Comparison of ENCODE assay signal across 12 mouse cellular contexts in the genomic region with DNA sequence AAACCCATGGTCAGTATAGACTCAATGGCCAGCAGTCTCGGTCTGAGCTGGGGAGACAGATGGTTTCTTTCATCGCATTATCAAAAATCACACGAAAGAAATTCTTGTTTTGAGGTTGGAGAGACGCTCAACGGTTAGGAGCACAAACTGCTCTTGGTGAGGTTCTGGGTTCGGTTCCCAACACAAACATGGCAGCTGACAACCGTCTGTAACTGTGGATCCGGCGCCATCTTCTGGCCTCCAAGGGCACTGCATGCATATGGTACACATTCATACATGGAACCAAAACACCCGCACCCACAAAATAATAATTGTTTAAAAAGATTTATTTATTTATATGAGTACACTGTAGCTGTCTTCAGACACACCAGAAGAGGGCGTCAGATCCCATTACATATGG. TPM values are rescaled to one million over a fixed set of nuclear protein-coding genes. Genes with fewer than 3 reads are reported as not detected.
DNase-seq lines count a peak whose midpoint lies in the region; ATAC-seq and TF ChIP-seq lines count a peak whose summit lies in the region.
"Had no signal": no experiment of that assay in that cellular context is flagged by ENCODE, and none has a peak within 500 bp of the region (broad histone marks: within the 10 kb centered on the region; RNA-seq: fewer than 3 reads in every experiment).

No protein-coding gene starts in this region.

- H3K36me3 ChIP-seq in stomach, postnatal 0 days (ENCODE audit: control insufficient read depth, insufficient read depth, low read length): no peaks in the 10 kb centered on the region
- H3K36me3 ChIP-seq: heart, embryonic 12.5 days; hindbrain, embryonic 12.5 days; liver, embryonic 13.5 days had no signal

- no peak for DNase-seq in left cerebral cortex, adult 2 months (ENCODE audit: extremely low spot score in 1 of 2, low spot score in 2 of 2)
- DNase-seq in left cerebral cortex, adult 18-20 months (ENCODE audit: low spot score in 2 of 2): no peak
- DNase-seq in thymus, postnatal 14 days: peak; percentile 48
- DNase-seq in thymus, postnatal 0 days (ENCODE audit: low spot score): no peak
- peak; percentile 62 for DNase-seq in R1 (ENCODE audit: low read depth, low spot score)
- no peak for DNase-seq in stomach, postnatal 0 days (ENCODE audit: low spot score)
- DNase-seq: adrenal gland, postnatal 36 days; cerebellum, adult 9-10 months; liver, embryonic 13.5 days had no signal

- H3K4me3 ChIP-seq in left cerebral cortex, adult 2 months: no peak overlapping the region
- H3K4me3 ChIP-seq in stomach, postnatal 0 days (ENCODE audit: low read depth, low read length): no peak overlapping the region
- H3K4me3 ChIP-seq: heart, embryonic 12.5 days; hindbrain, embryonic 12.5 days; liver, embryonic 13.5 days had no signal

- no peaks in the 10 kb centered on the region for H3K27me3 ChIP-seq in stomach, postnatal 0 days (ENCODE audit: control insufficient read depth, insufficient read depth, low read length)
- H3K27me3 ChIP-seq: hindbrain, embryonic 12.5 days had no signal

- no peak overlapping the region for H3K9ac ChIP-seq in stomach, postnatal 0 days (ENCODE audit: low read length)
- H3K9ac ChIP-seq: heart, embryonic 12.5 days; hindbrain, embryonic 12.5 days; liver, embryonic 13.5 days had no signal

- no peaks in the 10 kb centered on the region for H3K9me3 ChIP-seq in stomach, postnatal 0 days (ENCODE audit: control insufficient read depth, low read length)
- H3K9me3 ChIP-seq: hindbrain, embryonic 12.5 days had no signal

- WGBS in stomach, postnatal 0 days: 79% methylated on average over 11 of the region's 11 CpGs

- peak; percentile 27 for TF ChIP-seq CTCF in left cerebral cortex, adult 2 months (IDR thresholded peaks at IDR 0.05)
- TF ChIP-seq CTCF in stomach, postnatal 0 days (IDR thresholded peaks at IDR 0.05; ENCODE audit: low read depth): peak; percentile 44

- no peak overlapping the region for H3K4me2 ChIP-seq in stomach, postnatal 0 days (replicated peaks; ENCODE audit: low read depth)
- H3K4me2 ChIP-seq: heart, embryonic 12.5 days; hindbrain, embryonic 12.5 days; liver, embryonic 13.5 days had no signal

- no peak overlapping the region for H3K27ac ChIP-seq in left cerebral cortex, adult 2 months
- H3K27ac ChIP-seq in stomach, postnatal 0 days (replicated peaks): no peak overlapping the region
- H3K27ac ChIP-seq: hindbrain, embryonic 12.5 days; liver, embryonic 13.5 days had no signal

- intact Hi-C loops in left cerebral cortex, adult 2 months (cut with DNase I): no loop called here

- no peaks in the 10 kb centered on the region for H3K4me1 ChIP-seq in stomach, postnatal 0 days (replicated peaks; ENCODE audit: control insufficient read depth, insufficient read depth)
- H3K4me1 ChIP-seq: heart, embryonic 12.5 days; hindbrain, embryonic 12.5 days had no signal

- no peak for TF ChIP-seq EP300 in stomach, postnatal 0 days (optimal IDR thresholded peaks at IDR 0.05)

- ATAC-seq in stomach, postnatal 0 days (ENCODE audit: low FRiP score, low TSS enrichment): no peak
- ATAC-seq in frontal cortex, adult (ENCODE audit: low TSS enrichment): no peak

RNA-seq across cellular contexts. Expression of a gene that starts 10.6 kb away (rescaled TPM):
- total RNA-seq in left cerebral cortex, adult 2 months (2021): 1 to 10 TPM; 4.8 to 4.9 TPM
- total RNA-seq in left cerebral cortex, adult 18-20 months (2021): 1 to 10 TPM; 5.7 to 6.7 TPM
- 16.6 and 16.9 TPM in 2 replicates for polyA plus RNA-seq in thymus, postnatal 0 days (2015; fragmentation: Nextera tagmentation; extraction: Ambion mirVana)
- polyA plus RNA-seq in stomach, postnatal 0 days (2015; fragmentation: Nextera tagmentation; extraction: Ambion mirVana): 9.5 and 11.0 TPM in 2 replicates

RNA-seq across cellular contexts. Expression of a gene that starts 30.9 kb away (rescaled TPM):
- total RNA-seq in left cerebral cortex, adult 2 months (2021): 1 to 10 TPM; 2.4 to 3.3 TPM
- total RNA-seq in left cerebral cortex, adult 18-20 months (2021): 1 to 10 TPM; 2.7 TPM
- polyA plus RNA-seq in thymus, postnatal 0 days (2015; fragmentation: Nextera tagmentation; extraction: Ambion mirVana): 6.2 and 13.1 TPM in 2 replicates
- polyA plus RNA-seq in stomach, postnatal 0 days (2015; fragmentation: Nextera tagmentation; extraction: Ambion mirVana): 22.3 and 24.1 TPM in 2 replicates

RNA-seq across cellular contexts. Expression of a gene that starts 43.0 kb away (rescaled TPM):
- 10 to 100 TPM; 78.4 to 79.0 TPM for total RNA-seq in left cerebral cortex, adult 2 months (2021)
- 10 to 100 TPM; 67.6 to 73.7 TPM for total RNA-seq in left cerebral cortex, adult 18-20 months (2021)
- 2.1 and 2.7 TPM in 2 replicates for polyA plus RNA-seq in thymus, postnatal 0 days (2015; fragmentation: Nextera tagmentation; extraction: Ambion mirVana)
- polyA plus RNA-seq in stomach, postnatal 0 days (2015; fragmentation: Nextera tagmentation; extraction: Ambion mirVana): 2.2 TPM in 2 replicates

RNA-seq across cellular contexts. Expression of a gene that starts 49.2 kb away (rescaled TPM):
- 1 to 10 TPM; 3.5 to 6.2 TPM for total RNA-seq in left cerebral cortex, adult 2 months (2021)
- total RNA-seq in left cerebral cortex, adult 18-20 months (2021): 1 to 10 TPM; 5.2 to 5.4 TPM
- 33.1 and 45.9 TPM in 2 replicates for polyA plus RNA-seq in thymus, postnatal 0 days (2015; fragmentation: Nextera tagmentation; extraction: Ambion mirVana)
- 1.3 and 2.3 TPM in 2 replicates for polyA plus RNA-seq in stomach, postnatal 0 days (2015; fragmentation: Nextera tagmentation; extraction: Ambion mirVana)

Comparison
In these comparisons a context has a peak if more than half of its experiments do, and no peak if none do; other contexts are left out.
1. DNase-seq: peak in thymus, postnatal 14 days (single experiment) and R1 (single experiment); none in left cerebral cortex, adult 2 months (0 of 2), left cerebral cortex, adult 18-20 months (0 of 2), thymus, postnatal 0 days (single experiment) and stomach, postnatal 0 days (single experiment).